ENCODE assay signal across 20 mouse cellular contexts in genomic region chr19:44396742-44397141, GRCm38 (mm10). TPM values are rescaled to one million over a fixed set of nuclear protein-coding genes. Genes with fewer than 3 reads are reported as not detected.
A peak's percentile ranks its signal among the peaks of the same experiment; 100 is the strongest.
DNase-seq lines count a peak whose midpoint lies in the region; ATAC-seq and TF ChIP-seq lines count a peak whose summit lies in the region.
"Had no signal": no experiment of that assay in that cellular context is flagged by ENCODE, and none has a peak within 500 bp of the region (broad histone marks: within the 10 kb centered on the region; RNA-seq: fewer than 3 reads in every experiment).

No protein-coding gene starts in this region.

- no peak for TF ChIP-seq CTCF in MEL (IDR thresholded peaks at IDR 0.05 in 2 of 3, conservative IDR thresholded peaks at IDR 0.05 in 1 of 3; ENCODE audit: control insufficient read depth in 1 of 3, insufficient read depth in 1 of 3, low read depth in 2 of 3, low read length in 3 of 3, poor library complexity in 1 of 3, severe bottlenecking in 1 of 3)
- TF ChIP-seq CTCF in midbrain, postnatal 0 days (IDR thresholded peaks at IDR 0.05): no peak

- peak; percentile 66 for DNase-seq in MEL (ENCODE audit: low read depth, low spot score)
- no peak for DNase-seq in midbrain, postnatal 0 days (ENCODE audit: low spot score)
- no peak for DNase-seq in left cerebral cortex, postnatal 14 days (ENCODE audit: low spot score in 2 of 2)
- no peak for DNase-seq in spleen, postnatal 36 days (ENCODE audit: low spot score in 2 of 2)
- DNase-seq: adrenal gland, adult 8-10 months; cerebellum, adult 11-12 months; cerebellum, postnatal 25 days; gastrocnemius, postnatal 36 days; heart, adult 11 months; heart, postnatal 10 days; heart, postnatal 4 days had no signal

- H3ac ChIP-seq in myocyte (ENCODE audit: control insufficient read depth, insufficient read length): no peak overlapping the region

- H3K4me1 ChIP-seq in MEL (ENCODE audit: control insufficient read depth in 1 of 2, insufficient read depth in 2 of 2, low read length in 2 of 2): peaks cover 26 to 49% of the 10 kb centered on the region in 2 experiments
- H3K4me1 ChIP-seq in liver, embryonic 15.5 days (replicated peaks): peaks cover 60% of the 10 kb centered on the region
- H3K4me1 ChIP-seq in midbrain, postnatal 0 days (ENCODE audit: insufficient read depth, low read length): no peaks in the 10 kb centered on the region
- H3K4me1 ChIP-seq: embryonic facial prominence, embryonic 13.5 days; forebrain, embryonic 10.5 days; forebrain, embryonic 15.5 days; heart, embryonic 10.5 days; hindbrain, embryonic 12.5 days had no signal

- TF ChIP-seq EP300 in MEL (IDR thresholded peaks at IDR 0.05; ENCODE audit: low read depth in 1 of 2, low read length in 2 of 2): peak; percentile 94 to 96

- H3K27me3 ChIP-seq in MEL (ENCODE audit: control insufficient read depth in 1 of 2, insufficient read depth in 2 of 2, low read length in 2 of 2) (no peaks in the 10 kb centered on the region), myocyte (ENCODE audit: control insufficient read depth, insufficient read depth, insufficient read length) (no peaks in the 10 kb centered on the region)
- H3K27me3 ChIP-seq in liver, embryonic 15.5 days: no peaks in the 10 kb centered on the region
- H3K27me3 ChIP-seq in midbrain, postnatal 0 days (ENCODE audit: insufficient read depth, low read length): no peaks in the 10 kb centered on the region
- H3K27me3 ChIP-seq: embryonic facial prominence, embryonic 13.5 days; forebrain, embryonic 15.5 days; hindbrain, embryonic 12.5 days had no signal

- ATAC-seq in erythroid progenitor cell, adult 5-6 weeks (replicated peaks; ENCODE audit: low FRiP score, poor library complexity, severe bottlenecking): peak; percentile 31; the same call in 1 of the 2 replicates
- peak; percentile 41; the same call in 1 of the 2 replicates for ATAC-seq in liver, embryonic 15.5 days (ENCODE audit: insufficient read depth)
- no peak for ATAC-seq in midbrain, postnatal 0 days (ENCODE audit: low FRiP score)
- ATAC-seq: forebrain, embryonic 15.5 days; hindbrain, postnatal 0 days had no signal

- TF ChIP-seq POLR2A in MEL (IDR thresholded peaks at IDR 0.05; ENCODE audit: control insufficient read depth in 1 of 2, insufficient read depth in 1 of 2, low read depth in 1 of 2, low read length in 2 of 2, poor library complexity in 1 of 2) (no peak), myocyte (IDR thresholded peaks at IDR 0.05; ENCODE audit: insufficient read length, low read depth) (no peak)

- intact Hi-C loops in left cerebral cortex, postnatal 14 days (cut with DNase I): no loop called here

- TF ChIP-seq RAD21 in MEL (IDR thresholded peaks at IDR 0.05; ENCODE audit: low read depth, low read length): no peak

- H3K79me2 ChIP-seq in MEL (ENCODE audit: control insufficient read depth, insufficient read depth, low read length, poor library complexity) (no peaks in the 10 kb centered on the region), myocyte (ENCODE audit: control insufficient read depth, insufficient read depth) (peaks cover 30% of the 10 kb centered on the region)

- H3K27ac ChIP-seq in MEL (ENCODE audit: control insufficient read depth, low read depth, low read length): peak overlapping the region; percentile 28; the same call in 1 of the 2 replicates
- peak overlapping the region; percentile 88 for H3K27ac ChIP-seq in liver, embryonic 15.5 days (replicated peaks)
- H3K27ac ChIP-seq in midbrain, postnatal 0 days (ENCODE audit: low read depth, low read length): no peak overlapping the region
- H3K27ac ChIP-seq: embryonic facial prominence, embryonic 13.5 days; forebrain, embryonic 10.5 days; forebrain, embryonic 15.5 days; heart, embryonic 10.5 days; hindbrain, embryonic 12.5 days; hindbrain, postnatal 0 days had no signal

- H3K4me2 ChIP-seq in liver, embryonic 15.5 days: peak overlapping the region; percentile 31; the same call in 1 of the 2 replicates
- H3K4me2 ChIP-seq in myocyte (ENCODE audit: low read depth): no peak overlapping the region
- no peak overlapping the region for H3K4me2 ChIP-seq in midbrain, postnatal 0 days (ENCODE audit: low read depth, low read length, poor library complexity, severe bottlenecking)
- H3K4me2 ChIP-seq: embryonic facial prominence, embryonic 13.5 days; forebrain, embryonic 15.5 days; hindbrain, embryonic 12.5 days had no signal

- H3K4me3 ChIP-seq in MEL (ENCODE audit: control insufficient read depth in 1 of 2, insufficient read depth in 1 of 2, low read depth in 2 of 2, low read length in 2 of 2): no peak overlapping the region
- no peak overlapping the region for H3K4me3 ChIP-seq in liver, embryonic 15.5 days (replicated peaks)
- no peak overlapping the region for H3K4me3 ChIP-seq in myocyte
- no peak overlapping the region for H3K4me3 ChIP-seq in midbrain, postnatal 0 days (ENCODE audit: low read depth, low read length)
- H3K4me3 ChIP-seq: embryonic facial prominence, embryonic 13.5 days; forebrain, embryonic 10.5 days; forebrain, embryonic 15.5 days; heart, embryonic 10.5 days; hindbrain, embryonic 12.5 days had no signal

- H3K36me3 ChIP-seq in MEL (ENCODE audit: control insufficient read depth in 1 of 2, insufficient read depth in 2 of 2, low read length in 2 of 2) (peaks cover 0 to 50% of the 10 kb centered on the region in 2 experiments; a peak in 2 of 4 replicates), myocyte (ENCODE audit: control insufficient read depth, insufficient read depth) (peaks cover 71% of the 10 kb centered on the region)
- peaks cover 51% of the 10 kb centered on the region for H3K36me3 ChIP-seq in liver, embryonic 15.5 days (replicated peaks)
- peaks cover 29% of the 10 kb centered on the region for H3K36me3 ChIP-seq in midbrain, postnatal 0 days (ENCODE audit: insufficient read depth, low read length)

- no peaks in the 10 kb centered on the region for H3K9me3 ChIP-seq in MEL (replicated peaks; ENCODE audit: insufficient read depth, low read length)
- no peaks in the 10 kb centered on the region for H3K9me3 ChIP-seq in liver, embryonic 15.5 days (replicated peaks)
- H3K9me3 ChIP-seq in midbrain, postnatal 0 days (ENCODE audit: low read length): no peaks in the 10 kb centered on the region
- H3K9me3 ChIP-seq: embryonic facial prominence, embryonic 13.5 days; forebrain, embryonic 10.5 days; forebrain, embryonic 15.5 days; heart, embryonic 10.5 days; hindbrain, embryonic 12.5 days had no signal

- no peak overlapping the region for H3K9ac ChIP-seq in MEL (ENCODE audit: control insufficient read depth, low read depth, low read length, poor library complexity, severe bottlenecking)
- H3K9ac ChIP-seq in liver, embryonic 15.5 days: peak overlapping the region; percentile 13; the same call in 1 of the 2 replicates
- H3K9ac ChIP-seq in midbrain, postnatal 0 days (replicated peaks; ENCODE audit: low read length, poor library complexity, severe bottlenecking): no peak overlapping the region
- H3K9ac ChIP-seq: embryonic facial prominence, embryonic 13.5 days; forebrain, embryonic 15.5 days; hindbrain, embryonic 12.5 days had no signal

- 21% methylated on average over 5 of the region's 5 CpGs for WGBS in liver, embryonic 15.5 days (ENCODE audit: insufficient replicate concordance)
- 85% methylated on average over 5 of the region's 5 CpGs for WGBS in midbrain, postnatal 0 days

TF ChIP-seq in MEL, 35 proteins besides CTCF, POLR2A, EP300 and RAD21 (continues in another document):
- TF ChIP-seq CHD2 (IDR thresholded peaks at IDR 0.05; ENCODE audit: low read length) (no peak), GABPA (IDR thresholded peaks at IDR 0.05; ENCODE audit: low read depth, low read length) (0 out of 2 replicates have a peak, but pooled peaks have one; percentile 12), NELFE (IDR thresholded peaks at IDR 0.05; ENCODE audit: low read depth, low read length) (no peak), KAT2A (conservative IDR thresholded peaks at IDR 0.05; ENCODE audit: low read depth, low read length) (no peak; the same call in 1 of the 2 replicates), POLR2AphosphoS5 (IDR thresholded peaks at IDR 0.05; ENCODE audit: borderline replicate concordance, low read depth, low read length) (no peak), ZC3H11A (IDR thresholded peaks at IDR 0.05; ENCODE audit: low read depth, low read length) (no peak), RCOR1 (IDR thresholded peaks at IDR 0.05; ENCODE audit: low read depth, low read length) (peak; percentile 96), MAX (IDR thresholded peaks at IDR 0.05; ENCODE audit: low read length) (peak; percentile 54; the same call in 1 of the 2 replicates), TBP (IDR thresholded peaks at IDR 0.05; ENCODE audit: low read depth, low read length) (no peak), SMC3 (IDR thresholded peaks at IDR 0.05; ENCODE audit: low read depth, low read length) (no peak)

TF ChIP-seq in myocyte, 11 proteins besides CTCF, POLR2A, EP300 and RAD21:
- no peak for TF ChIP-seq TCF12 (IDR thresholded peaks at IDR 0.05; ENCODE audit: insufficient read depth, poor library complexity, severe bottlenecking)
- TF ChIP-seq POLR2AphosphoS2 (IDR thresholded peaks at IDR 0.05; ENCODE audit: insufficient read length, low read depth): peak; percentile 3
- TF ChIP-seq MYOD1 (IDR thresholded peaks at IDR 0.05; ENCODE audit: control insufficient read depth in 1 of 3, insufficient read length in 2 of 3, low read depth in 2 of 3): no peak
TF ChIP-seq in myocyte: peak in this region for 1.

RNA-seq across cellular contexts. Expression of gene Scd1, which starts 10.9 kb away (rescaled TPM):
- total RNA-seq in MEL (2012; rRNA removed): 100 and 147 TPM in 2 replicates
- polyA plus RNA-seq in MEL (2012; ENCODE audit: insufficient read depth in 1 of 2, insufficient read length in 2 of 2, low read depth in 1 of 2, low replicate concordance in 2 of 2, missing spikeins in 1 of 2) (100 to 1,000 TPM in 1 of 2 experiments, not detected in 1; 183 TPM), myocyte (2012; fragmentation: generic; extraction: Trizol) (347 TPM)
- 29.2 and 33.1 TPM in 2 replicates for total RNA-seq in erythroid progenitor cell, adult 5-6 weeks (2015; ENCODE audit: low replicate concordance)
- 9.8 and 17.3 TPM in 2 replicates for total RNA-seq in erythroid progenitor cell, adult 5-6 weeks (2017; ENCODE audit: low replicate concordance)
- polyA plus RNA-seq in liver, embryonic 15.5 days (2015; fragmentation: Nextera tagmentation; extraction: Ambion mirVana): 17.6 and 17.8 TPM in 2 replicates
- 38.5 and 42.3 TPM in 2 replicates for total RNA-seq in midbrain, postnatal 0 days (2014; rRNA removed)
- polyA plus RNA-seq in midbrain, postnatal 0 days (2015; fragmentation: Nextera tagmentation; extraction: Ambion mirVana): 7.1 and 7.5 TPM in 2 replicates
- total RNA-seq in left cerebral cortex, postnatal 14 days (2021): 100 to 1,000 TPM; 130 to 138 TPM
